Mouse (Mus musculus): Measurements from ENCODE around the gene Fnd3c2.

DNA sequence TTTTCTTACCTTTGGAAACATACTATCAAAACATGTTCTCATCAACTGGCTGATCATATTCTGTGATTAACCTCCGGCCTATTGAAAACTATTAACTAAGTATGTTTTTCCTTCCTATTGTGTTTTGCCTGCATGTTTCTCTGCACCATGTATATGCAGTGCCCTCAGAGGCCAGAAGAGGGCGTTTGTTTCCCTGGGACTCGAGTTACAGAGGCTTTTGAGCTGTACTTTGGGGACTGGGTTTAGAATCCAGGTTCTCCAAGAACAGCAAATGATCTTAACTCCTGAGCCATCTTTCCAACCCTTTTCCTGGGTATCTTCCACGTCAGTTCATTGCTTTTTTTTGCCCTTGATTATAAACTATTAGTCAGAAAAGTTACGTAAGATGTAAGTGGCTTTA is 57.9 kb downstream of the Fnd3c2 start:
- TF ChIP-seq USF1 (IDR thresholded peaks at IDR 0.05; ENCODE audit: low read depth) = no peak
- TF ChIP-seq CTCF (IDR thresholded peaks at IDR 0.05; ENCODE audit: control insufficient read depth, insufficient read depth, insufficient read length) = no peak
- no peak for TF ChIP-seq MYOG (IDR thresholded peaks at IDR 0.05; ENCODE audit: control insufficient read depth, extremely low read depth, insufficient read length)
- TF ChIP-seq CEBPB (IDR thresholded peaks at IDR 0.05; ENCODE audit: low read depth) = no peak

All from C2C12 (cell line).